Mouse (Mus musculus): Measurements from ENCODE around the gene Hscb.

DNA sequence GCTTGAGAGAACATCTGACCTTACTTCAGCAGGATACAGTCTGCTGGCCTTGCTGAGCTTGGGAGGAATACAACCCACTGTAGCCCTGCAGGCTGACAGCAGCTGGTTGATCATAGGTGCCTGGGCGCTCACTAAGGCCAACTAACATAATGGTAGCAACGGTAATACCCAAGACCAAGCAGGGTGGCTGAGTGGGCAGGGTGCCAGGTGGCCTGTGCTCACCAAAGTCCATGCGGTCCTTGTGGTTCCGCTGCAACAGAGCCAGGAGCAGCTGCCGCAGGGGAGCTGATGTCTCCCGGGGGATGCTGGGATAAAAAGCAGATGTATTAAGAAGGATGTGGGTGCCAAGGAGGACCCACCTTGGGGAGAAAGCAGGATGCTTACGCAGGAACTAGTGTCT is 45.2 kb downstream of the Hscb start:
- TF ChIP-seq CTCF (IDR thresholded peaks at IDR 0.05 in 2 of 3, conservative IDR thresholded peaks at IDR 0.05 in 1 of 3; ENCODE audit: control insufficient read depth in 1 of 3, insufficient read depth in 1 of 3, low read depth in 2 of 3, low read length in 3 of 3, poor library complexity in 1 of 3, severe bottlenecking in 1 of 3) = no peak
- no peak for TF ChIP-seq MAX (IDR thresholded peaks at IDR 0.05; ENCODE audit: low read length)
- no peak for TF ChIP-seq NELFE (IDR thresholded peaks at IDR 0.05; ENCODE audit: low read depth, low read length)
- TF ChIP-seq ZNF384 (IDR thresholded peaks at IDR 0.05; ENCODE audit: low read depth, low read length) = no peak
- no peak for TF ChIP-seq CHD2 (IDR thresholded peaks at IDR 0.05; ENCODE audit: low read length)
- TF ChIP-seq POLR2A (IDR thresholded peaks at IDR 0.05; ENCODE audit: control insufficient read depth in 1 of 2, insufficient read depth in 1 of 2, low read depth in 1 of 2, low read length in 2 of 2, poor library complexity in 1 of 2) = no peak
- no peak for TF ChIP-seq USF1 (IDR thresholded peaks at IDR 0.05; ENCODE audit: low read depth, low read length)
- TF ChIP-seq SMC3 (IDR thresholded peaks at IDR 0.05; ENCODE audit: low read depth, low read length) = no peak

Data from MEL (cell line).